Mouse (Mus musculus): ENCODE data around the gene Catspere2.

The Catspere2 gene

DNA sequence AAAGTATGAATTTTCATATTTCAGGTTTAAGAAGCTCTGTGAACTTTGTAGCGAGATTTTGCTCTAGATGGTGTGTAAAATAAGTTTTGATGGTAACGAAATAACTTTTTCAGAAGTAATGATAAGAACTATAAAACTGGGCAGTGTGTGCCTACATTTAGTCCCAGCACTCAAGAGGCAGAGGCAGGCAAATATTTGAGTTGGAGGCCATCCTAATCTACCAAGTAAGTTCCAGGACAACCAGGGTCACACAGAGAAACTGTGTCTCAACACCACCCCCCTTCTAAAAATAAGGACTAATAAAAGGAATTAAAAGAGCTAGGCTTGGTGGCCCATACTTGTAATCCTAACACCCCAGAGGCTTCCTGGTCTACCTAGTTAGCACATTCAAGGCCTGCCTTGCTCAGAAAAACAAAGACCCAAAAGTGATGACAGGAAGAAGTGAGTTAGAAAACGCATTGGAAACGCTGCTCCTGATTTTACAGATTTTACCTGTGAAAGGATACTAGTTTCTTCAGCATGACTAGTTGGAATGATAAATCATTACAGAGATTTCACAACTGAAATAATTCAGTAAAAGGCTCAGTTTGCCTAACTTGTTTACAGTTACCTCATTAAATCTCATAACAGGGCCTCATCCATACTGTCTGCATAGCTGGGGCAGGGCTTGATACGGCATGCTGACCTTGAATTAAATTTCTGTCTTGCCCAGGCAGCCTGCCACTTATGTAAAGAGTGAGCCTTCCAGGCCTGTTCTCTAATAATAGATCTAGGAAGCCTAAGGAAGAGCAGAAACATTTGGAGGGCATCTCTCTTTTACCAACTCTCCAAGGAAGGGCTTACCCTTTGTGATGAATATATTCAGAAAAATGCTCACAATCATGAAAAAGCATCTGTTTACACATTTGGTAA is 236.2 kb downstream of the Catspere2 start:
- DNase-seq (ENCODE audit: low spot score), result no peak

All from urinary bladder, postnatal 14 days (tissue).